Mouse (Mus musculus) neural tube, embryonic 14.5 days (tissue): Measurements from ENCODE around the gene Tpk1. TPM values are rescaled to one million over a fixed set of nuclear protein-coding genes. Genes with fewer than 3 reads are reported as not detected.

Experiments used
- ATAC-seq: fragments of 200-750 bp; cut with Nextera tagmentation; 2 replicates; pipeline ENCODE4 v1.8.0; 2017; ENCODE audit warnings: low read depth, mild to moderate bottlenecking, moderate TSS enrichment, moderate library complexity
- H3K27ac ChIP-seq: fragments of 300-500 bp; sonication (generic); 2 replicates; pipeline ENCODE4 v1.5.1; 2014; ENCODE audit warnings: low read depth, mild to moderate bottlenecking, control low read depth, low read length, moderate library complexity, mixed read lengths
- H3K27me3 ChIP-seq: fragments of 300-500 bp; sonication (generic); 2 replicates; pipeline ENCODE4 v1.6.1; 2014; ENCODE audit warnings: low read length; ENCODE audit not compliant: control insufficient read depth, insufficient read depth
- H3K36me3 ChIP-seq: fragments of 300-500 bp; sonication (generic); 2 replicates; pipeline ENCODE4 v1.6.1; 2014; ENCODE audit warnings: low read length, mixed read lengths; ENCODE audit not compliant: control insufficient read depth, insufficient read depth
- H3K4me1 ChIP-seq: fragments of 300-500 bp; sonication (generic); 2 replicates; pipeline ENCODE4 v1.6.1; 2014; ENCODE audit warnings: low read length; ENCODE audit not compliant: control insufficient read depth, insufficient read depth
- H3K4me2 ChIP-seq: fragments of 300-500 bp; sonication (generic); 2 replicates; pipeline ENCODE4 v1.6.1; 2014; ENCODE audit warnings: mild to moderate bottlenecking, low read depth, low read length, control low read depth
- H3K4me3 ChIP-seq: fragments of 300-500 bp; sonication (generic); 2 replicates; pipeline ENCODE4 v1.5.1; 2014; ENCODE audit warnings: low read depth, low read length, control low read depth, mixed read lengths
- H3K9ac ChIP-seq: fragments of 300-500 bp; sonication (generic); replicated peaks from 2 replicates; pipeline ENCODE4 v1.6.1; 2014; ENCODE audit warnings: low read depth, mild to moderate bottlenecking, control low read depth, low read length, mixed read lengths
- H3K9me3 ChIP-seq: fragments of 300-500 bp; sonication (generic); 2 replicates; pipeline ENCODE4 v1.6.1; 2016; ENCODE audit warnings: low read length; ENCODE audit not compliant: control insufficient read depth
- WGBS: fragments of 180-500 bp; shearing (Covaris S2); extraction: QIAGEN DNeasy Blood & Tissue Kit; methylation state at CpG from one replicate; pipeline ENCODE4 v1.1.7; 2014; 5-methylcytosine and 5-hydroxymethylcytosine counted together
- polyA plus RNA-seq: library from polyadenylated mRNA; unstranded; fragments of >200 nt; fragmentation: Nextera tagmentation; extraction: Ambion mirVana; gene quantifications from 2 replicates; pipeline ENCODE4 v1.2.1, GENCODE M21; 2014

Tpk1 gene
- polyA plus RNA-seq, 1 experiment from 2014 or later = 5.6 TPM

DNA sequence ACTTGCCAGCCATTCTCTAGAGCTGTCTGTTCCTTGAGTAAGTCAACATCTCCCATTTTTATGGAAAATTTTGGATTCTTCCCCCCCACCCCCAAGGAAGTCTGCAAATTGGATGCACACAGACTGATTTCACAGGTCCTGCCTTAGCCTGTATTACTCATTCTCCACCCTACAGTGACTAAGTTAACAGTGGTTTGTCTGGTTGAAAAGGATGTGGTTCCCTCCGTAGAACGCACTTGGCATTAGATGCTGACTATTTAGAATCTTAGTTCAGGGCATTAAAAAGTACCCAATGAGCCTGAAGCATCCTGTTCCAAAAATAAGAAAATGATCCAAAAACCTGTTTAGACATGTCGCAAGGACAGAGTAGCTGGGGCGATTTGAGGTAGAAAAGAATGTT lies 312.6 kb downstream of the Tpk1 start:
- Histone ChIP-seq H3K36me3 (no peaks in the 10 kb centered on the region), H3K4me2 (no peak overlapping the region), H3K9ac (no peak overlapping the region), H3K27ac (no peak overlapping the region), H3K4me1 (no peaks in the 10 kb centered on the region), H3K9me3 (no peaks in the 10 kb centered on the region), H3K27me3 (no peaks in the 10 kb centered on the region), H3K4me3 (no peak overlapping the region)
- ATAC-seq = no peak
- WGBS = 94% methylated on average over 4 of the region's 4 CpGs

DNA sequence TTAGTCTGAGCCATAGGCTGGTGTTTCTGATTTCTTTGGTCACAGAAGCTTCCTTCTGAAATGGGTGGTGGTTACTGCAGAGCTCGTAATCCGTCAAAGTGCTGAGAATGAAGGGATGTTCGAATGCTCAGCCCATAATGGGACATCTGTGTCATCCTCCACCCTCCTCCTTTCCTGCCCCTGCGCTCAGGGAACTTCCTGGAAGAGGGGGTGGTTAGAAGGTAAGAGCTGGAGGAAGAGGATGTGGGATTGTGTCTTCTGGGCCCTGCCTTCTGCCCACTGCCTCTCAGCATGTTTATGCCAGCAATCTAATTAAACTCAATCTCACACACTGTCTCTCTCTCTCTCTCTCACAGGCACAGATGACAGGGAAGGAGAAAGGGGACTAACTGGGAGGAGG lies 317.0 kb downstream of the Tpk1 start:
- H3K4me3 ChIP-seq = no peak overlapping the region
- no peak for ATAC-seq
- no peak overlapping the region for H3K4me2 ChIP-seq
- no peaks in the 10 kb centered on the region for H3K4me1 ChIP-seq
- H3K27me3 ChIP-seq = no peaks in the 10 kb centered on the region
- H3K27ac ChIP-seq = no peak overlapping the region
- no peaks in the 10 kb centered on the region for H3K9me3 ChIP-seq
- no peak overlapping the region for H3K9ac ChIP-seq
- H3K36me3 ChIP-seq = no peaks in the 10 kb centered on the region
- 68% methylated on average over 4 of the region's 4 CpGs for WGBS

GRCm38 (mm10) chr6:43347637-43348036 lies 318.4 kb downstream of the Tpk1 start:
- Histone ChIP-seq H3K9me3 (no peaks in the 10 kb centered on the region), H3K36me3 (no peaks in the 10 kb centered on the region), H3K4me3 (no peak overlapping the region), H3K9ac (no peak overlapping the region), H3K27ac (no peak overlapping the region), H3K27me3 (no peaks in the 10 kb centered on the region), H3K4me1 (no peaks in the 10 kb centered on the region), H3K4me2 (no peak overlapping the region)
- WGBS = 98% methylated on average over 1 of the region's 1 CpGs
- no peak for ATAC-seq

DNA sequence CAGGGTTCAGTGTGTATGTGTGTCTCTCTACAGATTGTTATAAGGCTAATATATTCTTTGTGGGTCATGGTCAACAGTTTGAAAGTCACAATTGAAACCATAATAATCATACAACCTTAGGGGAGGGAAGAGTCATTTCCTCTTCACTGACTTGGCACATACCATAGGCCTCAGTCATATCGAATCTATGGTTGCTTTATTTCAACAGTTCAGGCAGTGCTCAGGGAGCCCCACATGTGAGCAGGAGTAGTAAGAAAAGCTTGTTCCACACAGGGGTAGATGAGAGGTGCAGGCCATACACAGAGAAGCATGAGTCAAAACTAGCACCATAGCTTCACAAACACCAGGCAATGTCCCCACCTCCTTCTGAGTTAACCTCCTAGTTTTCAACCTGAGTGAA lies 323.1 kb downstream of the Tpk1 start:
- Histone ChIP-seq H3K27ac (no peak overlapping the region), H3K4me3 (no peak overlapping the region), H3K4me1 (no peaks in the 10 kb centered on the region), H3K9me3 (no peaks in the 10 kb centered on the region), H3K27me3 (no peaks in the 10 kb centered on the region), H3K36me3 (no peaks in the 10 kb centered on the region), H3K4me2 (no peak overlapping the region), H3K9ac (no peak overlapping the region)
- no peak for ATAC-seq
- 90% methylated on average over 1 of the region's 1 CpGs for WGBS

DNA sequence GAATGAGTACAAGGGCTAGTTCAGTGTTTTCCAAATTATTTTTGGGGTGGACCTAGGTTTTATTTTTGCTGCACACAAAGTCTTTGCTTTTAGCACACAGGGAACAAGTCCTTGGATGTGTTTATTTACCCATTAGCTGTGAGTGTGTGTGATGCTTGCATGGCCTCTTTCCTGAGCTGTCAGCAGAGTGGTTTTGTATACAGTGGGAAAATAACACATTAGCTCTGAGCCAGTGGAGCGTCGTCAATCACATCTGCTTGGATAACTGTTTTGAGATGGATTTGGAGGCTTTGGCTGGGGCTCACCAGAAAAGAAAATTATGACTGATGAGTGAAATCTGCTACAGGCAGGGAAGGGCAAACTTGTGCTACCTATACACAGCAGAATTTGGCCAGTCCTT lies 323.7 kb downstream of the Tpk1 start:
- Histone ChIP-seq H3K27ac (no peak overlapping the region), H3K9me3 (no peaks in the 10 kb centered on the region), H3K4me1 (peaks cover 2% of the 10 kb centered on the region; the same call in 1 of the 2 replicates), H3K27me3 (no peaks in the 10 kb centered on the region), H3K4me3 (no peak overlapping the region), H3K4me2 (no peak overlapping the region), H3K9ac (no peak overlapping the region), H3K36me3 (no peaks in the 10 kb centered on the region)
- no peak for ATAC-seq
- WGBS = 68% methylated on average over 2 of the region's 2 CpGs

- Histone ChIP-seq H3K27me3 (no peaks in the 10 kb centered on the region), H3K9ac (no peak overlapping the region), H3K36me3 (no peaks in the 10 kb centered on the region), H3K4me2 (no peak overlapping the region), H3K4me3 (no peak overlapping the region), H3K9me3 (no peaks in the 10 kb centered on the region), H3K27ac (no peak overlapping the region), H3K4me1 (peaks cover 2% of the 10 kb centered on the region; the same call in 1 of the 2 replicates)
- ATAC-seq = no peak
- 83% methylated on average over 2 of the region's 2 CpGs for WGBS
These were observed 327.3 kb downstream of the Tpk1 start for GRCm38 (mm10) chr6:43338804-43339203.

- Histone ChIP-seq H3K4me2 (no peak overlapping the region), H3K4me1 (peaks cover 2% of the 10 kb centered on the region; the same call in 1 of the 2 replicates), H3K36me3 (no peaks in the 10 kb centered on the region), H3K27me3 (no peaks in the 10 kb centered on the region), H3K9ac (no peak overlapping the region), H3K4me3 (no peak overlapping the region), H3K9me3 (no peaks in the 10 kb centered on the region), H3K27ac (no peak overlapping the region)
- peak; percentile 86 for ATAC-seq
- 39% methylated on average over 10 of the region's 10 CpGs for WGBS
These were observed 328.6 kb downstream of the Tpk1 start for GRCm38 (mm10) chr6:43337491-43337961.

- ATAC-seq = peak; percentile 54; the same call in 1 of the 2 replicates
These were observed 330.4 kb downstream of the Tpk1 start for GRCm38 (mm10) chr6:43335619-43336234.

DNA sequence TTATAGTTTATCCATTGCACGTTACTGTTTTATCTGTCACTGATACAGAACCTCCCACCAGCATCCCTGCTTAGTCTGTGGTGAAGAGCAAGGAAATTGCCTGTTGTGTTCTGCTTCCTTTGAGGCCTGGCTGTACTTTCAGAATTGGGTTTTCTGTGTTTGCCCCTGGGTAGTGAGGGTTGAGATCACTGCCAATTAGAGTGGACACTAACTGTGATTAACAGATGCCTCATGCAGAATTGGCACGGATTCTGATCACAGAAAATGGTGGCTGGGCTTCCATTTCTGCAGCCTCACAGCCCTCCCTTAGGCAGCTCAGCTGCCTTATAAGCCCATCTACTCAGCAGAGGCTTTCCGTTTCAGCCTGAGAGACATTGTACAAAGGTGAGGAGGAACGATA lies 332.6 kb downstream of the Tpk1 start:
- H3K36me3 ChIP-seq = no peaks in the 10 kb centered on the region
- no peak overlapping the region for H3K4me2 ChIP-seq
- ATAC-seq = no peak
- no peak overlapping the region for H3K9ac ChIP-seq
- 73% methylated on average over 4 of the region's 4 CpGs for WGBS
- H3K9me3 ChIP-seq = no peaks in the 10 kb centered on the region
- H3K4me1 ChIP-seq = peaks cover 2% of the 10 kb centered on the region; the same call in 1 of the 2 replicates
- no peak overlapping the region for H3K27ac ChIP-seq
- no peaks in the 10 kb centered on the region for H3K27me3 ChIP-seq
- no peak overlapping the region for H3K4me3 ChIP-seq

More at GRCm38 (mm10) chr6:43335619-43336234, 330.4 kb downstream of the Tpk1 start:
- no peak overlapping the region for H3K27ac ChIP-seq
- WGBS = 78% methylated on average over 3 of the region's 3 CpGs
- no peak overlapping the region for H3K9ac ChIP-seq
- no peak overlapping the region for H3K4me3 ChIP-seq
- H3K4me2 ChIP-seq = no peak overlapping the region
- H3K36me3 ChIP-seq = no peaks in the 10 kb centered on the region
- peaks cover 2% of the 10 kb centered on the region; the same call in 1 of the 2 replicates for H3K4me1 ChIP-seq
- H3K27me3 ChIP-seq = no peaks in the 10 kb centered on the region
- no peaks in the 10 kb centered on the region for H3K9me3 ChIP-seq
